Mouse (Mus musculus): ENCODE data around the gene Tbc1d21.

DNA sequence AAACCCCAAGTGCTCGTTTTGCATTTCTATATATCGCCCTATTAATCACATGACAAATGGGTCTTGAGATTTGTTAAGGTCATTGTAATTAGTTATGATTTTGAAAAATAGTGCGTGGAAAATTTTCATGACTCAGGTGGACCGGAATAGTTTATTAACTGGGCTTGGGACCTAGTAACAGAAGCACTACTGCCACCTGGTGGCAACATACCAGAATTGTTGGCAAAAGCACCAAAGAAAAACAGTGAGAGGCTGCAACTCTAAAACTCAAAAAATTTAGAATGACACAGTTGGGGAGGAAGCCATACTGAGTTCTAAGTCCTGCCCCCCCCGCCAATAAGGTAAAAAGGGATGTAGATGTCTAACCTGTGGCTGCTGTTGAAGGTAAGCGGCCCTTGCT lies 611 bp downstream of the Tbc1d21 start:
- TF ChIP-seq USF2 (conservative IDR thresholded peaks at IDR 0.05; ENCODE audit: low read depth, low read length): no peak
- no peak for TF ChIP-seq POLR2A (IDR thresholded peaks at IDR 0.05; ENCODE audit: low read depth, low read length)
- TF ChIP-seq EP300 (IDR thresholded peaks at IDR 0.05; ENCODE audit: low read length): no peak
- TF ChIP-seq GABPA (IDR thresholded peaks at IDR 0.05; ENCODE audit: insufficient replicate concordance, low read depth, low read length): no peak
- TF ChIP-seq CTCF (conservative IDR thresholded peaks at IDR 0.05 in 1 of 2, IDR thresholded peaks at IDR 0.05 in 1 of 2; ENCODE audit: low read depth in 2 of 2, low read length in 2 of 2): peak; percentile 53 to 91
- no peak for TF ChIP-seq JUND (conservative IDR thresholded peaks at IDR 0.05; ENCODE audit: low read depth, low read length)
